Mouse (Mus musculus): ENCODE measurements around the gene Cmtm7.

The Cmtm7 gene

DNA sequence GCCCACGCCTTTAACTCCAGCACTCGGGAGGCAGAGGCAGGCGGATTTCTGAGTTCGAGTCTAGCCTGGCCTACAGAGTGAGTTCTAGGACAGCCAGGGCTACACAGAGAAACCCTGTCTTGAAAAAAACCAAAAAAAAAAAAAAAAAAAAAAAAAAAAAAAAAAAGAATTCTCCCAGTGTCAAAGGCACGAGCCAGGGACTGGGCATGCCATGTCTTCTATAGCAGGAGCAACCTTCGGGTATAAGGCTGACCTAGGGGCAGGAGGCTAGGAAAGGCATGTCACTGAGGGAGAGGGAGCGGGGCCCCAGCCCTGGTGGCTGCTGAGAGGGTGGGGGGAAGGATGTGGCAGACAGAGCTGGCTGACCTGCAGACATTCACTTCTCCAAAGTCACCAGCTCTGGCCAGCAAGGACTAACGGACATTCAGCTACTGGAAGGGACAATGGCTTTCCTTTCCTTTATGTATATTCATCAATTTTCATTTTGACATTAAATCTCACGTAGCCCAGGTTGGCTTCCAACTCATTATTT is 12.2 kb upstream of the Cmtm7 start:
- no peak for DNase-seq

DNA sequence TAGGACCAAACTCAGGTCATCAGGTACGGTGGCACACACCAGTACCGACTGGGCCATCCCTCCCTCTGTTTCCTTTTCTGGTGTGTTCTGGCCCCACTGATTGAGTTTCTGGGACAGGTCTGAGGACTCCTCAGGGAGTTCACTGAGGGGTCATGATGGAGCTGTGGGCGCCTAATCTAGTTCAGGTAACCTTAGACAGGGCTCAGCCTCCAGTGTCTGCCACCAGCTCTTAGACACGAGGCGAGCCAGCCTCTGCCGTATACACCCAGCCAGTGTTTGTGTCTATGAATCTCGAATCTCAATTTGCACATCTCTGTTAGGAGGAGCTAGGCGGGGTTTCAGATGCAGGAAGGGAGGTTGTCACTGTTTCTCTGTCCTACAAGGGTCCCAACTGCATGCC is 8.3 kb upstream of the Cmtm7 start:
- no peak for DNase-seq

DNA sequence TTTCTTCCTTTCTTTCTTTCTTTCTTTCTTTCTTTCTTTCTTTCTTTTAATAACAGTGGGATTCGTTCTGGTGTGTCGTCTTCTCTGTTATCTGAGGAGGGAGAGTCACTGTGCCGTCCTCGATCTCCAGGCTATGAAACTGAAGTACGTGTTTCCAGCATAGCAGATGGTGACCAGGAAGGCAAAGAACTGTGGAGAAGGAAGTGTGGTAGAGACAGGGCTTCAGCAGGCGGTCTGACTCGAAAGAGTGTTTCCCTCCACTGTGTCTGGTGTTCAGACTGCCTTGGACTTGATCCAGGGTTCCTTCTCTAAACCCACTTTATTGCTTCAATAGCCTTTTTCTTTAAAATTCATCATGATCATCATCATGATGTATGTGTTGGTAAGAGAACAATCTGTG is 7.9 kb upstream of the Cmtm7 start:
- no peak for DNase-seq

DNA sequence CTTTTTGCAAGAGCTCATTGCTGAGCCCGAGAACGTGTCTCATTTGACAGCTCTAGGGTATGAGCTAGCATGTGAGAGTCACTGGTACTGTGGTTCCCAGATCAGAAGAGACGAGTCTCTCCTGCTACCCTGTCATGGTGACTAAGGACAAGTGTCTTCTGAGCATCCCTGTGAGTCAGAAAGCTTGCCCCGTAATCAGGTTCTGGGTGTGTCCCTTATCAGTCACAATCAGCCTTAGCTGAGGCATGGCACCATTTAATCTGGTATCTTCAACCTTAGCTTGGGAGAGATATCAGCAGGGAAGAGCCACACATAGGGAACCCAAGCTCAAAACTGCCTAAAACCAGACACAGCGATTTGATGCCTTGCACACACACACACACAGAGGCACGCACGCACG is 7.0 kb upstream of the Cmtm7 start:
- DNase-seq: no peak

DNA sequence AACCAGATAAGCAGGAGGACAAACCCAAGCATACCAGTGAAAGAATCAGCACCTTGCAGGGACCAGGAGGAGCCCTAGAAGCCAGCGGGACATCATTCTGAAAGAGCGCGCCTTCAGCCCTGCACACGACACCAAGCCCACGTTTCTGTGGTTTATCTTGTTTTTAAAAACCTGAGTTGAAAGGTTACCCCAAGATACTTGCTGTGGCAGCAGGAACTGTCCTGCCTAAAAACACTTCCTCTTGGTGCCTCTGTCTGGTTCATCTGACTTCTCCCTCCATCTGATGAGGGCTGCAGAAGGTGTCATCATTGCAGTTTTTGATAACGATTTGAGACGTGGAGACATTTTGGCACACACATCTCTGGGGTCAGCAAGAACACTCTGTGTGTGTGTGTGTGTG is 6.1 kb upstream of the Cmtm7 start:
- DNase-seq: no peak

DNA sequence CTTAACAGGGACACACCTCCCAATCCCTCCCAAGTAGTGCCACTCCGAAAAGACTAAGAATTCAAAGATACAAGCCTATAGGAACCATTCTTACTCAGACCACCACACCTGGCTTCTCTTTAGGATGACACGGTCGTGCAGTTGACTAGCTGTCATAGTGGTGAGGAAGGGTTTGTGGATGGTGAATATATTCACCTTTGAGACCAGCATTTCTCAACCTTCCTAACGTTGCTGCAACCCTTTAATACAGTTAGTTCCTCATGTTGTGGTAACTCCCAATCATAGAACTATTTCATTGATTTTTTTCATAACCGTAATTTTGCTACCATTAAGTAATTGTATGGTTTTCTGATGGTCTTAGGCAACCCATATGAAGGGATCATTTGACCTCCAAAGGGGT is 5.5 kb upstream of the Cmtm7 start:
- DNase-seq: no peak

DNA sequence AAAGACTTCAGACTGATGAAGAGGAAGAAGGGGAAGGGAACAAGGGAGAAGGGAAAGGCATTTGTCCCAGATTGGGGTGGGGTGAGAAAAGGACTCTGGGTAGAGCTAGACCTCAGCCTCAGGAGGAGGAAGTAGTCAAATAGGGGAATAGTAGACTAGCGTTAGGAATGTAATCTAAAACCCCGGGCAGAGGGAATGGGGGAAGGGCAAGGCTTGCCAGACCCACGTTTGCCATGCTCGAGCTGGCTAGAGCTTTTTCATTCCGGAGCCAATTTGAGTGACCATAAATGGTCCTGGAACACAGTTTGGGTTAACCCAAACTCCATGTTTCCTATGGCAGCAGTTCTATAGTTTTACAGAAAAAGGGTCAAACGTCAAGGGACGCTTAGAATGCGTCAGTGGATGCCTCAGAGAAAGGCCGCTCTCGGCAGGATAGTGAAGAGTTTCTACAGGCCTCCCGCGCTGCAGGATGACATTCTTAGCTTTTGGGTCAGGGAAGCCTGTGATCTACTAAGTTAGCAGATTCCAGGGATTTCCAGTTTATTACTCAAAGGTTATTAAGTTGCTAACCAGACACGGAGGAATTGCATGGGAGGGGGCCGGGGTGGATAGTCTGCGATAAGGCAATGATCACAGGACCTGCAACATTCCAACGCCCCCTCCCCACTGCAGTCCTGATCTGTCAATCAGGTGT is 3.9 kb upstream of the Cmtm7 start:
- DNase-seq: no peak

DNA sequence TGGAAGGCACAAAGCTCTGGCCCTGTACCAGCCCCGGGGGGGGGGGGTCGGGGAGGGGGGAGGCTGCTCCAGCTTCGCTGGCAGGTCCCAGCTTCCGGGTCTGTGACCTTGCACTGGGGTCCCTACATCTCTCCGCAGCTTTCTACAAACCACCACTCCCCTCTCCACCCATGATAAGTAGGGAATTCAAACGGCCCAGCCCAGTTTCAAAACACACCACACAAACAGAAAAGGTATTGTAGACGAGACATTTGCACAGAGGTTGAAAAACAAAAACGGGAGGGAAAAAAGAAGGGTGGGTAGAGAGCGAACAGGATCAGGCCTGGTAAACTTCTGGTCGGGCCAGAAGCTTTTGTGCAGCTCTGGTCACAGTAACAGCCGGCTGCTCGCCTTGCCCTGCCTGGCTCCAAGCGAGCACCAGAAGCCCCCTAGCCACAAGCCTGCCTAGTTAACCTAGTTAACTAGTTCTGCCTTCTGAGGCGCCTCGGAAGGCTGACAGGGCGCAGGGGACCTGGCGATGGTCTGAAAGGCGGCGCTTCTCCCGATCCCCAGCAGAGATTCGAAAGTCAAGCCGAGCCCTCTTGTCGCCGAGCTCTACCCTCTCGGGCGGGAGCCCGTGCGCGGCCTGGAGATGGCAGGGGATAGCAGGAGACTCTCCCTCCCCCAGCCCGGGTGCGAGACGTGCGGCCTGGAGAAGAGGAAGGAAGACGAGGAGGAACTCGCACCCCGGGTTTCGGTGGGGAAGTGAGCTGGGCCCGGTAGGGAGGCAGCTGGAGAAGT is 720 bp downstream of the Cmtm7 start:
- peak; percentile 60 for DNase-seq

DNA sequence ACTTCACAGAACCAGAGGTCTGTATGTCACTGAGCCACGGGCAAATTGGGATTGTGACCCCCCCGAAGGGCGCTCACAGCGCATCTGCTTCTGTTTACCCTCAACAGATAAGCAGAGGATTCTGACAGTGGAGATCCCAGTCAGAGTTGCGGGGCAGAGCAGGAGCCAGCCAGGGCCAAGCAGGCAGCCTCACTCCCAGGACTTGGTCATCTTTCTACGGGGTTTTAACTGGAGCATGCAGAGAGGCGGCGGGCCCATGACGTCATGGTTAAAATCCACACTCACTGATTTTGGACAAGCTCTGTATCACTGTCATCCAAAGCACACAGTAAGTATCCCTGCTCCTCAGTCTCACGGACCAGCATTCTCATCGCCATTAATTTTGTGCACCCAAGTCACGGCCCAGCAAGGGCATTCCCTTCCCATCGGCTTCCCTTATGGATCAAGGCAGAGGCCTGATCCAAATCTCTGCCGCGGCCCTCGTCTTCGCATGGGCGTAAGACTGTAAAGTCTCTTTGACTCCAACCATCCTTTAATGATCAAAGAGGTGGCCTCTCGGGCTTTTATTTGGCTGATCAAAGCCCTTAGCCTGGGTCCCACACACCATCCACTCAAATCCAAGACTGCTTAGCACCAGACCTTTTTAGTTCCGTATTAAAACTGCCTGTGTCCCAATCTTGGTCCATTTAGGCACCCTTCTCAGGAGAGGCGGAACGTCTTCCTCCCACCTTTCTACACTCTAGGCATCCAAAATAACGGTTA is 1.5 kb downstream of the Cmtm7 start:
- DNase-seq: peak; percentile 57

DNA sequence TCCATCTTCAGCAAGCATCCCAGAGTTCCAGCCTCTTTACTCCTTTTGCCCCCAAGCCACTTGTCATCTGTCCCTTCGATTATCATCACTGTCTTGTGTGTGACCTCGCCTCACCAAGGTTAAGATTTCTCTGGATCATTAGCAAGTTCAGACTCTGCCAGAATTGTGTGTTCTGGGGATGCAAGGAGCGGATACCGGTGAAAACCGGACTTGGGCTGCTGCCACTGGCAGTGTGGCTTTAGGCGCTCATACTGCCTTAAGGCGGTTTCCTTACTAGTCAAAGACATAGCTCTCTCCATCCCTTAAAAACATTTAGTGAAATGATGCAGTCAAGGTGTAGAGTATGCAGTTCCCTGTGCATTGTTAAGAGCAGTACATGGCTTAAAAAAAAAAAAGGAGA is 2.8 kb downstream of the Cmtm7 start:
- peak; percentile 59 for DNase-seq

DNA sequence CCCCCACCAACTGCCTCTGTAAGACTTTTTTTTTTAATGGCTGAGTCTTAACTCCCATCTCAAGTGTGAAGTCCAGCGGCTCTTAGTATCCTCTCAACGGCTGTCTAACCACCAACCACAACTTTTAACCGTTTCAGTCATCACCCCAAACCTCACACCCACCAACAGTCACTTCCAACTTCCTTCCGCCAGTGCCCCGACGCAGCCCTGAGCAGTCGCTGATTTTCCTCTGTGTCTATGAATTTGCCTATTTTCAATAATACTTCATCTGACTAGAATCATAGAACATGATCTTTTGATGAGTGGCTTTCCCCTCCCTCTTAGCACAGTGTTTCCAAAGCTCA is 3.6 kb downstream of the Cmtm7 start:
- DNase-seq: no peak

DNA sequence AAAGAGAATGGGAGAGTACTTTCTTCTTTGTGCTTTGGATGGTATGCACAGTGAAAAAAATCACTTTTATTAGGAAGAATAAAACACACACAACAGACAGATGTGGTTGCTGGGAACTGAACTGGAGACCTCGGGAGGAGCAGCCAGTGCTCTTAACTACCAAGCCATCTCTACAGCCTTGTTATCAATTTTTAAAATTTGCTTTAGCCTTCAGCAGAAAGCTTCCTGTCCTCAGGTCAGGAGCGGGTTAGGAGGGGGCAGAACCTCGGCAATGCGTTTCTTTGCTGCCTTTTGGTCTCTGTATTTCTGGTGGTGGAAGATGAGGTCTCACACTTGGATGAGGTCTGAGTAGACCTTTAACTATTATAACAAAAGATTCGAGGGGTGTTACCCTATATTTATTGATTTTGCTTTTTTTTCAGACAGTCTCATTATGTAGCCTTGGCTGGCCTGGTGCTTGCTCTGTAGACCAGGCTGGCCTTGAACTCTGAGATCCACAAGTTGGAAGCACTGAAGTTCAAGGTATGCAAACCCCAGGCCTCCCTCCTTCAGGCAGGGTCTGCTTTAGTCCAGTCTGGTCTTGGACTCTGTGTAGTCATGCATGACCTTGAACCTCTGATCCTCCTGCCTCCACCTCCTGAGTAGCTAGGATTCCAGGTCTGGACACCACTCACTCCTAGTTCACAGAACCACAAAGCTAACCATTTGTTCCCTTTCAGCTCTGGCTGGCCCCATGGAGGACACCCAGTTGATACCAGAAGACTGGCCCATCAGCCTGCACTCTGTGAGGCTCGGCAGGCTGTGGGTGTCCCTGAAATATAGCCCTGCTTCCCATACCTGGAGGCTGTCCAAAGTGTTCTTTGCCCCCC is 4.2 kb downstream of the Cmtm7 start:
- DNase-seq: no peak

DNA sequence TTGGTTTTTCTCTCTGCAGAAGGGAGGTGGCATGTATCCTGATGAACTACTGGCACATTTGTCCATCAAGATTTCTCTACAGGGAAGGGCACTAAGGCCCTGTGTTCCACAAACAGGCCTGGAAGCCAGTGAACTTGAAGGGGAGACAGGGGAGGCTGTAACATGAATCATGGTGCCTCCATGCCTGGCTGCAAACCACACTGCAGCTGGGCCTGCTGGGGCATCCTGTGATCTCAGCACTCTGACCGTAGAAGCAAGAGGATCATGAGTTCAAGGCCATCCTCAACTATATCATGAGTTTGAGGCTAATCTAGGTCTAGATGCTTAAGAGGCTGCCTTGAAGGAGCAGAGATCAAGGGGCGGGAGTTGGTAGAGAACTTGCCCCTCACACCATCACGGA is 5.3 kb downstream of the Cmtm7 start:
- DNase-seq: no peak

DNA sequence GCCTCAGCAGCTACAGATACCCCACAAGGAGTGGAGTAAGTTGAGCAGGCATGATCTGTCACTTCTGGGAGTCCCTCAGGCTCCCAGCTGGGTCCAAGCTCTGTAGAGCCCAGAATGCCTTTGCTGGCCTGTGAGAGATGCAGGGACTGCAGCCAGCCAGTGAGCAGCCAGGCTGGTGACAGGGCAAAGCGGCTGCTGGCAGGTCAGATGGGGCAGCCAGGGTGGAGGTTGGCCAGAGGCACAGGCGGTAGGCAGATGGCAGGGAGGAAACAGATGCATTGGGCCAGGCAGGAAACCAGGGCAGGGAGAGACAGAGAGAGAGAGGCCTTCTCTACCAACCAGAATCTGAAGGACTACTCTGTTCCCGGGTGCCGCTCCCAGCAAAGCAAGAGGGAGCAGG is 6.4 kb downstream of the Cmtm7 start:
- DNase-seq: peak; percentile 72

DNA sequence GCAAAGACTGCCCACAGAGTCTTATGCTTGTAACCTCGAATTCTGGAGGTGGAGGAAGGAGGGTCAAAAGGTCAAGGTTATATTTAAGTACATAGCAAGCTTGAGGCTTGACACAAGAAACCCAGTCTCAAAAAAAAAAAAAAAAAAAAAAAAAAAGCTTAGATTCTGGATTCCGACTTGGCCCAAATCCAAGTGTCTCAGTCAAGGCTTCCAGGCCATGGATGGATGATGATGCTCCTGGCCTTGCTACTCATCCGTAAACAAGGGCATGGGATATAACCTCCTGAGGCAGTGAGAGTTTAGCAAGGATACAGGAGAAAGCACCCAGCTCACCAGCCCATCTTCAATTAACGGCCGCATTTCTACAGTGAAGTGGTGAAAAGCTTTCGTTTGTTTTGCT is 7.0 kb downstream of the Cmtm7 start:
- DNase-seq: no peak

DNA sequence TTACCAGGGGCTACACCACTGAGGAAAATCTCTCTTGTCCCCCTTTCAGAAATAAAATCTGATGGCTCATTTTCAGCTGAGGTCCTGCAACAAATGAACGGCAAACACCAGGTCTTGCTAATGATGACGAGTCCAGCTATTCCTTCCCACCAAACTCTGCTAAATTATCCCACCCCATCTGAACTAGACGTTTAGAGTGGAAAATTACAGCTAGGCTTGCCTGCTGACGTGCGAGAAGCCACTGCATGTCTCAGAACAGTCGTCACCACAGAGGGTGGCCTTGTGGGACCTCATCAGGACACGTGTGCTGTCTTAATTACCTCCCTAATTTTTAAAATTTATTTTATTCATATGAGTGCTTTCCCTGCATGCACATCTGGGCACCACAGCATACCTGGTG is 10.1 kb downstream of the Cmtm7 start:
- DNase-seq: no peak

DNA sequence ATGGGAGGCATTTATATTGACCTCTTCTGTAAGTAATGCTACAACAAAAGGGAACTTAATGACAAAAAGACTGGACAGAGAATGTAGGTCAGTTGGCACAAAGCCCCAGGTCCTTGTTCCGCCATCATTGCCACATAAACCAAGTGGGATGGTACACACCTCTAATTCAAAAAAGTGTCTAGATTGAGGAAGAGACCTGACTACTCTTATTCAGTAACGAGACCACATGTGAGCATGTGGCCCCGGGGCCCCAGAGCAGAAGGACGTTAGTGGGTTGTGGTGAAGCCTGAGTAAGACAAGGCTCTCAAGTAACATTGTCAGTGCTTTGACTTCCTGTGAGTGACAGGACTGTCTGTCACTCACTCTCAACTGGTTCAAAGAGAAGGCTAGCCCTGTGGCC is 11.4 kb downstream of the Cmtm7 start:
- peak; percentile 63 for DNase-seq

DNA sequence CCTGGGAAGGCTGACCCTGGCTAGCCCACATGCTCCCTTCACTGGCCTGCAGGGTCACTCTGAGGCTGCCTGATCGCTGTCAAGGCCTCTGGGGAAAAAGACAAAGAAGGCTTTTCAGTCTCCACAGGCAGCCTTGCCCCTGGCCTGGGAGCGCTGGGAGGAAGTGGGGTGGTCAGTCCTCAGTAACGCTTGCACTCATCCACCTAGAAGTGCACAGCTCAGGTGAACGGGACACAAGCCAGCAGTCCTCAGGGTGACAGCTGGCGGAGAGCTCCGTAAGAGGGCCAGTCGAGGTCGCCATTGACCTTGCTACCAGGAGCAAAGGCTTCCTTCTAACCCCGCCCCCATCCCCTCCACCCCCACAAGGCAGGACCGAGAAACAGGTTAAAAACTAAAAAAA is 13.6 kb downstream of the Cmtm7 start:
- DNase-seq: peak; percentile 34

DNA sequence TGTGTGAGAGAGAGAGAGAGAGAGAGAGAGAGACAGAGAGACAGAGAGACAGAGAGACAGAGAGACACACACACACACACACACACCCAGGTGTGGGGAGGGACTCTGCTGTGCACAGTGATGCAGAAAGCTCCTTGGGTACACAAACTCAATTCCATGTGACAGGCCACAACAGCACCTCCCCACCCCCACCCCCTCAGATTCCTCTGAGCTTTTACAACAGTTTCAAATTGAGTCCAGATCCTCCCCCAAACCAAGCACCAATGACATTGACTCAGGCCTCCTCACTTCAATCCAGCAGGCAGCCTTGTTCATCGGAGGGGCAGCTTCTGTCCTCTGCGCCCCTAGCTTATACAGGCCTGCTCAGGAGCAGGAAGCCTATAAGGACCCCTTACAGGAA is 14.1 kb downstream of the Cmtm7 start:
- peak; percentile 59 for DNase-seq

DNA sequence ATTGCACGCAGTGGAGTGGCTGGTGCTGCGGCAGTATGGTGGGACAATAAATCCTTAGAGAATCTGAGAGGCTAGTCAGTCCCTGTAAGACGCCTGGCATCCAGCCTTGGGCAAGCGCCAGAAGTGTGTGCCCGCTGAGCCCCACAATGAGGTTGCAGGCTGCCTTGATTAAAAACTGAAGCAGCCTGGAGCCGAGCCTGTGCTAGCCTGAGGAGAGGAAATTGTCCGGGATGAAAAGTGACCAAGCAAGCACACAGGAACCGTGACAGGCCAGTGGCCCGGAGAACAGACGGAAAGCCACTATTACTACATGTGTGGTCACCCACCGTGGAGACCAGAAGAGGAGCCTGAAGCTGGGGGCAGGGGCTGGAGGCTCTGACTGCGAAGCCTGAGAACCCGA is 14.6 kb downstream of the Cmtm7 start:
- DNase-seq: peak; percentile 71

DNA sequence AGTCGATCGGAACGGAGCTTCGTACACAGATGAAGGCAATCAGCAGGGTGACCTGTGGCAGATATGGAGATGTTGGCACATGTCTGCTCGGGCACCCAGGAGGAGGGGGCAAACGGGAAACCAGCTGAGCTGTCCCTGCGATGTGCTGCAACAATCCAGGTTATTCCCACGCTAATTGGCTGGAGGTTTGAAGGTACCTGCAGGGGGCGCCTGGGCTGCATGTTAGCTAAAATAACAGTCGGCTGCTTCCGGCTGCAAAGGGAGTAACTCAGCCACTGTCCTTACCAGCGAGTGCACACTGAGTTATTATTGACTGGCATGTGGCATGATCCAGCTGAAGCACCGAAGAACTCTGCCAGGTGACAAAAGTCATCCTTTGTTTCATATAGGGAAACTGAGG is 18.3 kb downstream of the Cmtm7 start:
- DNase-seq: peak; percentile 81

DNA sequence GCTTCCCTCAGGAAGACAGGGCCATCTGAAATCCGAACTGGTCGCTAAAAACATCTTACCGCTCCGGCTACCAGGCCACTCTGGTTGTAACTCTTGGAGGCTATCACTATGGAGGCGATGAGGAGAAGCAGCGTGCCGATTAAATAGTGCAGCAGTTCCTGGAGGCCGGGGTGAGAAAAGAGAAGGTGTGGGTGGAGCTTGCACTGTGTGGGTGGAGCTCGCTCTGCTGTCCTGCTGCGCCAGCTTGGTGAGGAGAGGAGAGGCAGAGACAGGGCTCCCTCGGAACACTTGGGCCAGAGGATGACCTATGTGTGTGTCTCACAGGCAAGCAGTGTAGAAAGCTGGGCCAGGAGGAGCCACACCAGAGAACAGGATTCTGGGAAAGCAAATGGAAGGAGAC is 19.8 kb downstream of the Cmtm7 start:
- DNase-seq: no peak

DNA sequence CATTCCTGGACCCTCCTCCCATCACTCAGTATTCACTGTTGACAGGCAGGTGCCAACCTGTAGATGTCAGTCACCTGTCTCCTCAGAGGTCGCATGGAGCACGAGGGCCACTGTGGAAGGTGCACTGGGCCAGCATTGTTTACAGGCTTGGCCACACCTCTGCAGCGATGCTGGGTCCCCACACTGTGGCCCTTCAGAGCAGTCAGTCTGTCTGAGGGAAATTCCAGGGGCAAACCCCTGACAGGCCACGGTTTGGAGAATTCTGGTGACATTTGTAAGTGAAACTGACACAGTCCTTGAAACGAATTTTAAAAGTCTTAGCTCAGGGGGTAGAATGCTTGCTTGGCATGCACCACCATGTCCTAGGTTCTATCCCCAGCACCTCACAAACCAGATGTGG is 21.3 kb downstream of the Cmtm7 start:
- no peak for DNase-seq

Data from retina, postnatal 1 day (tissue).